Mouse (Mus musculus) heart, adult 2 months (tissue): ENCODE data around the gene Atxn10. TPM values are rescaled to one million over a fixed set of nuclear protein-coding genes. Genes with fewer than 3 reads are reported as not detected.

Experiments used
- DNase-seq, 2 experiments: peaks; one replicate each; pipeline ENCODE4 v3.0.0; 2021
- H3K27ac ChIP-seq: fragments of 200-600 bp; 2 replicates; pipeline ENCODE4 v1.8.1; 2022
- H3K27me3 ChIP-seq: fragments of 200-500 bp; 2 replicates; pipeline ENCODE4 v1.6.1; 2012; ENCODE audit warnings: mild to moderate bottlenecking, low read length, inconsistent platforms, mixed read lengths; ENCODE audit not compliant: control insufficient read depth, insufficient read depth
- H3K36me3 ChIP-seq: fragments of 200-500 bp; 2 replicates; pipeline ENCODE4 v1.6.1; 2012; ENCODE audit warnings: low read length, inconsistent platforms; ENCODE audit not compliant: control insufficient read depth, insufficient read depth
- H3K4me1 ChIP-seq: fragments of 200-500 bp; 2 replicates; pipeline ENCODE4 v1.6.1; 2011; ENCODE audit warnings: low read length; ENCODE audit not compliant: control insufficient read depth, insufficient read depth
- H3K4me3 ChIP-seq: fragments of 200-600 bp; 2 replicates; pipeline ENCODE4 v1.8.1; 2022
- H3K79me2 ChIP-seq: fragments of 200-500 bp; replicated peaks from 2 replicates; pipeline ENCODE4 v1.6.1; 2012; ENCODE audit warnings: mild to moderate bottlenecking, inconsistent platforms, low read length, moderate library complexity, mixed read lengths; ENCODE audit not compliant: control insufficient read depth, insufficient read depth
- H3K9ac ChIP-seq: fragments of 200-500 bp; 2 replicates; pipeline ENCODE4 v1.6.1; 2012; ENCODE audit warnings: low read depth, mild to moderate bottlenecking, control low read depth, inconsistent platforms, low read length, mixed read lengths
- CTCF ChIP-seq: fragments of 200-600 bp; IDR thresholded peaks from 2 replicates; pipeline ENCODE4 v1.8.1; 2022; ENCODE audit warnings: antibody characterized with exemption, mild to moderate bottlenecking, moderate library complexity
- EP300 ChIP-seq: fragments of 200-500 bp; IDR thresholded peaks from 2 replicates; pipeline ENCODE4 v1.6.1; 2011; ENCODE audit warnings: low read depth, low read length, control low read depth; ENCODE audit not compliant: insufficient read depth
- POLR2A ChIP-seq: fragments of 200-500 bp; IDR thresholded peaks from 2 replicates; pipeline ENCODE4 v1.6.1; 2011; ENCODE audit warnings: mild to moderate bottlenecking, low read depth, low read length, control low read depth; ENCODE audit not compliant: insufficient read depth
- WGBS: fragments of 180-500 bp; shearing (Covaris S2); methylation state at CpG from one replicate; pipeline ENCODE4 v1.1.7; 2018; 5-methylcytosine and 5-hydroxymethylcytosine counted together
- intact Hi-C: fragments of 180-260 bp; cut with DNase I; formaldehyde crosslinking; loops from one replicate; pipeline ENCODE4 v1.15.1; 2025
- long read RNA-seq: library from polyadenylated mRNA; stranded (forward); transcript quantifications from one replicate; pipeline ENCODE4 v2.0.0, GENCODE M21; 2021
- polyA plus RNA-seq: library from polyadenylated mRNA; depleted of rRNA; stranded (reverse); fragments of >200 nt; gene quantifications from 2 replicates; pipeline ENCODE4 v1.2.3, GENCODE M21; 2012; rRNA removed
- total RNA-seq, 2 experiments: library from RNA; stranded (reverse); gene quantifications; 2 replicates each; pipeline ENCODE4 v1.2.3; 2021

The Atxn10 gene
- total RNA-seq: 10 to 100 TPM; 71.7 to 82.6 TPM
- 52.9 and 73.7 TPM in 2 replicates for polyA plus RNA-seq
- long read RNA-seq, transcript Atxn10-201 (12 exons, 1,937 nt): major isoform, 69 of 74 reads
- long read RNA-seq, partial matches to known transcripts: 5 of 74 reads
- long read RNA-seq, other reads (novel, unspliced or antisense): 0 of 74 reads

DNA sequence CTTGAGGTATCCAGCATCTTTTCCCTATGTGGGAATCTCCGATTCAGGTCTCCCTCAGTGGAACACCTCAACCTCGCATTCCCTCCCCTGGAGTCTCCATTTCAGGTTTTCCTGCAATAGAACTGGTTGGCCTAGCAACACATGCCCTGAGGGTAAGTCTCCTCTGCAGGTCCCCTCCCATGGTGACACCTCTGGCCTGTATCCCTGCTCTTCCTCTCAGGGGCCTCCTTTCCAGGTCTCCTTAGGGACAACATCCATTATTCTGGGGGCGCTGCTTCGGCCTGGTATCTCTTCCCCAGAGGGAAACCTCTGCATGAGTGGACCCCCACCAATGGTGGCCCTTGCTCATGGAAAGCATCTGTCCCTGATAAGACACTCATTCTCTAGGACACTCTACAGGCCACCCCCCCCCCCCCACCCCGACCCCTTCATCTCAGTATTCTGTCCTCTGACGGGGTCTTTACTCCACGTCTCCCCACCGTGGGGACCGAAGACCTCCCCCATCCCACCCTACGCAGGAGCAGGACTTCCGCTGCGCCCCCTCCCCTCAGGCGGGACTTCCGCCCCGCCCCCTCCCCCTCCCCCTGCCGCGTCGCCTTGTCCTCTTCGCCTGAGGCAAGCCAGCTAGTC is at the start of gene Atxn10:
TSS of gene Atxn10 (plus strand) at position 575 of the 630 bp plus-strand sequence.
- WGBS: 17% methylated on average over 18 of the region's 19 CpGs
- Histone ChIP-seq H3K79me2 (peaks cover 1% of the 10 kb centered on the region; the same call in 1 of the 2 replicates), H3K36me3 (no peaks in the 10 kb centered on the region), H3K4me3 (peak within 1 kb of the TSS; percentile 93), H3K4me1 (peaks cover 2% of the 10 kb centered on the region; the same call in 1 of the 2 replicates), H3K27me3 (no peaks in the 10 kb centered on the region), H3K27ac (peak within 1 kb of the TSS; percentile 94), H3K9ac (peak within 1 kb of the TSS; percentile 81)
- peak in 1 of 2 experiments; percentile 38 for DNase-seq
- TF ChIP-seq CTCF (no peak), EP300 (no peak), POLR2A (no peak)
- intact Hi-C loops: no loop called here

DNA sequence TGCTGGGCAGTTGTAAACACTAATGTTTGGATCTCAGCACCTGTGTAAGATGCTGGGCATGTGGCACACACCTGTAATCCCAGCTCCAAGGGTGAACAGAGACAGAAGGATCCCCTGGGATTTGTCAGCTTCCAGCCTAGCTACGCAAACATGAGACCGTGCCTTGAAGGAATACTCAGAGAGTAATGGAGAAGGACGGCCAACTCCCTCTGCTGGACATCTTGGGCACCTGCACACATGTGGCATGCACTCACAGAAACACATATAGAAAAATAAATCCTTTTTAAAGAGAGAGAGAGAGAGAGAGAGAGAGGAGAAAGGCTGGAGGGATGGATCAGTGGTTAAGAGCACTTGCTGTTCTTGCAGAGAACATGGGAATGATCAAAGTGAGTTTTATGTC is 41.4 kb upstream of the Atxn10 start:
- no peak for DNase-seq
- no peak overlapping the region for H3K27ac ChIP-seq
- H3K27me3 ChIP-seq: no peaks in the 10 kb centered on the region
- intact Hi-C loops: no loop called here
- no peak overlapping the region for H3K9ac ChIP-seq
- no peaks in the 10 kb centered on the region for H3K36me3 ChIP-seq
- H3K4me3 ChIP-seq: no peak overlapping the region
- H3K79me2 ChIP-seq: no peaks in the 10 kb centered on the region
- no peaks in the 10 kb centered on the region for H3K4me1 ChIP-seq
- TF ChIP-seq CTCF (peak; percentile 28), EP300 (no peak), POLR2A (no peak)
- WGBS: 80% methylated on average over 3 of the region's 3 CpGs

DNA sequence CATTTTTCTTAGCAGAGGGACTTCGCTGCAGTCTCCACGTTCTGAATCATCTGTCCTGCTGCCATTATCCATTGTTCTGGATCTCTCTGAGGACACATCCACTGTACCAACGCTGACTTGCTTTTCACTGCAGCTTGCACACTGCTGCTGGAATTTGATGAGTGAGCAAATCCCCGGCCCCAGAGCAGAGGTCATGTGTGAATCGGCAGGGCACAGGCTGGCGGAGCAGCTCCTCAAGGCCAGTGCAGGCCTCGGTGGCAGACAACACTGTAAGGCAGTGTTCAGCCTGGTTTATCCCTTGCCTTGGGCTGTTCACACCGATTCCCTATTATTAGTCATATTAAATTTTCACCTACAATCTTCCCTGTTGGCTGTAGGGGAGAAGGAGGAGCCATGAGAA is 40.5 kb upstream of the Atxn10 start:
- no peak for TF ChIP-seq POLR2A
- no peak for TF ChIP-seq EP300
- no peak for TF ChIP-seq CTCF
- Histone ChIP-seq H3K36me3 (no peaks in the 10 kb centered on the region), H3K27me3 (no peaks in the 10 kb centered on the region), H3K4me1 (no peaks in the 10 kb centered on the region), H3K9ac (no peak overlapping the region), H3K27ac (no peak overlapping the region), H3K79me2 (no peaks in the 10 kb centered on the region), H3K4me3 (no peak overlapping the region)
- DNase-seq: no peak
- 70% methylated on average over 8 of the region's 8 CpGs for WGBS
- intact Hi-C loops: no loop called here

GRCm38 (mm10) chr15:85295977-85296376 is 40.1 kb upstream of the Atxn10 start:
- intact Hi-C loops: no loop called here
- no peak overlapping the region for H3K4me3 ChIP-seq
- no peak overlapping the region for H3K27ac ChIP-seq
- DNase-seq: no peak
- H3K4me1 ChIP-seq: no peaks in the 10 kb centered on the region
- no peaks in the 10 kb centered on the region for H3K36me3 ChIP-seq
- WGBS: 49% methylated on average over 2 of the region's 2 CpGs
- H3K9ac ChIP-seq: no peak overlapping the region
- no peaks in the 10 kb centered on the region for H3K79me2 ChIP-seq
- TF ChIP-seq EP300 (no peak), POLR2A (no peak), CTCF (no peak)
- no peaks in the 10 kb centered on the region for H3K27me3 ChIP-seq

DNA sequence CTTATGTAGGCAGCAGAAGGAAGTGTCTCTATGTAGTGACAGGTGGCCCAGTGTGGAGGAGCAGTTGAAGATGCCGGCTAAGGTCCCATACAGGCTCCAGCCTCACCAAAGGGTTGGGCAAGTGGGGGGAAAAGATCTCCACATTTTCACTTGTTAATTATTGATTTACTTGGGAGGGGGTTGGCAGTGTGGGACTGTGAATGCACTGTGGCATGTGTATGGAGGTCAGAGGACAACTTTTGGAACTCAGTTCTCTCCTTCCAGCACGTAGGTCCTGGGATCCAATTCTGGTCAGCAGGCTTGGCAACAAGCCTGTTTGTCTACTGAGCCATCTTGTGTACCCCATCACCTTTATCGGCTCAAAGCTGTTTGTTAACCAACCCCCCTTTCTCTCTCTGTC is 39.5 kb upstream of the Atxn10 start:
- no peaks in the 10 kb centered on the region for H3K79me2 ChIP-seq
- H3K9ac ChIP-seq: no peak overlapping the region
- intact Hi-C loops: no loop called here
- no peaks in the 10 kb centered on the region for H3K27me3 ChIP-seq
- no peak overlapping the region for H3K27ac ChIP-seq
- no peaks in the 10 kb centered on the region for H3K36me3 ChIP-seq
- H3K4me3 ChIP-seq: no peak overlapping the region
- H3K4me1 ChIP-seq: no peaks in the 10 kb centered on the region
- DNase-seq: no peak
- TF ChIP-seq CTCF (no peak), POLR2A (no peak), EP300 (no peak)
- 82% methylated on average over 3 of the region's 3 CpGs for WGBS

GRCm38 (mm10) chr15:85298167-85298781 is 37.8 kb upstream of the Atxn10 start:
- H3K27ac ChIP-seq: no peak overlapping the region
- H3K79me2 ChIP-seq: no peaks in the 10 kb centered on the region
- no peak for DNase-seq
- 37% methylated on average over 17 of the region's 17 CpGs for WGBS
- intact Hi-C loops: no loop called here
- H3K4me1 ChIP-seq: no peaks in the 10 kb centered on the region
- TF ChIP-seq EP300: no peak
- TF ChIP-seq POLR2A: no peak
- no peak overlapping the region for H3K9ac ChIP-seq
- no peaks in the 10 kb centered on the region for H3K27me3 ChIP-seq
- no peaks in the 10 kb centered on the region for H3K36me3 ChIP-seq
- no peak overlapping the region for H3K4me3 ChIP-seq
